Mouse (Mus musculus) neural tube, embryonic 12.5 days (tissue): ENCODE data around the gene Foxp4. TPM values are rescaled to one million over a fixed set of nuclear protein-coding genes. Genes with fewer than 3 reads are reported as not detected.

Source experiments
- ATAC-seq: fragments of 200-750 bp; cut with Nextera tagmentation; 2 replicates; pipeline ENCODE4 v1.8.0; 2017; ENCODE audit warnings: low read depth, mild to moderate bottlenecking, moderate TSS enrichment, moderate library complexity; ENCODE audit not compliant: low FRiP score
- H3K27ac ChIP-seq: fragments of 300-500 bp; sonication (generic); 2 replicates; pipeline ENCODE4 v1.5.1; 2016
- H3K27me3 ChIP-seq: fragments of 300-500 bp; sonication (generic); replicated peaks from 2 replicates; pipeline ENCODE4 v1.6.1; 2016; ENCODE audit warnings: mild to moderate bottlenecking
- H3K36me3 ChIP-seq: fragments of 300-500 bp; sonication (generic); 2 replicates; pipeline ENCODE4 v1.6.1; 2016; ENCODE audit warnings: mild to moderate bottlenecking
- H3K4me1 ChIP-seq: fragments of 300-500 bp; sonication (generic); 2 replicates; pipeline ENCODE4 v1.6.1; 2016
- H3K4me2 ChIP-seq: fragments of 300-500 bp; sonication (generic); replicated peaks from 2 replicates; pipeline ENCODE4 v1.6.1; 2016; ENCODE audit warnings: mild to moderate bottlenecking
- H3K4me3 ChIP-seq: fragments of 300-500 bp; sonication (generic); 2 replicates; pipeline ENCODE4 v1.5.1; 2016
- H3K9ac ChIP-seq: fragments of 300-500 bp; sonication (generic); 2 replicates; pipeline ENCODE4 v1.6.1; 2016; ENCODE audit warnings: mild to moderate bottlenecking
- H3K9me3 ChIP-seq: fragments of 300-500 bp; sonication (generic); 2 replicates; pipeline ENCODE4 v1.6.1; 2016; ENCODE audit warnings: mild to moderate bottlenecking
- WGBS: fragments of 180-500 bp; shearing (Covaris S2); methylation state at CpG from one replicate; pipeline ENCODE4 v1.1.7; 2016; 5-methylcytosine and 5-hydroxymethylcytosine counted together
- polyA plus RNA-seq: library from polyadenylated mRNA; unstranded; fragments of >200 nt; fragmentation: Nextera tagmentation; extraction: Ambion mirVana; gene quantifications from 2 replicates; pipeline ENCODE4 v1.2.1, GENCODE M21; 2016

The Foxp4 gene
- 30.4 and 31.8 TPM in 2 replicates for polyA plus RNA-seq

DNA sequence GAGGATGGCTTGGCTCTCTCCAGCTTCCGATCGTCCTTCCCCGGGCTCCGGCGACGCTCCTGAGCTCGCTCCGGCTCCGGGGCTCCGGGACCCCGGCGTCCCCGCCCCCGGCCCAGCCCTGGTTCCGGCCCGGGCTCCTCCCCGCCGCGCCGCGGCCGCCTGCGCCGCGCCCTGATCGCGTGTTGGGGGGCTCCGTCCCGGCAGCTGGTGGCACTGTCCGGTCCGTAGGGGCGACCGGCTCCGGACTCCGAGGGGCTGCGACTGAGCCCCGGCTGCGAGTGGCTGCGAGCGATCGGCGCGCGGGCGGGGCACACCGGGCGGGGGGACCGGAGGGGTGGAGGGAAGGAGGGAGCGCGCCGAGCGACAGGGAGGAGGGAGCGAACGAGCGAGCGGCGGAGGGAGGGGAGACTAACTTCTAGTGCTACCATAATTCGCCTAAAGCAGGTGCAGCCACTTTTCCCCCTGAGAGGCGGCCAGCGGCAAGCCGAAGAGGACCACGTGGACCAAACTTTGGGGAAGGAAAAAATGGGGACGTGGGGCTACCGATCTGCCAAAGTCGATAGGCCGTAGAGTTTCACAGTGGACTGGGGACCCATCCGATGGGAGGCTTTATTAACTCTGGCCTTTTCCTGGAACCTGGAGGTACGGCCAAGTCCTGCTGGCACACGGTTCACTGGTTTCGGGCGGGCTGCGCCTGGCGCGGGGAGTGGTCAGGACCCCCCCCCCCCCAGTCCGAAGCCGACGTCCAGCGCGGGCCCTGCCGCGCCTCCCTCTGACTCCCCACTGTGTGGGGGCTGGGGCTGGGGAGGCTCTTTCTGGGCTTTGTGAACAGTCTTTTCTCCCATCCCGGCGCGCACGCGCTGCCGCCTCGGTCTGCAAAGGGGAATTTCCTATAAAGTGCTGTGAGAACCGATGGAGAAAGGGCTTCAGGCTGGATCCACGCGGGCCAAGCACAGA, at the start of gene Foxp4:
Gene Foxp4 (minus strand): TSS at position 263 of the 957 bp plus-strand sequence.
- Histone ChIP-seq H3K4me1 (peaks cover 50% of the 10 kb centered on the region), H3K27me3 (no peaks in the 10 kb centered on the region)

GRCm38 (mm10) chr17:47973563-47974472, 49.4 kb upstream of the Foxp4 start:
- H3K36me3 ChIP-seq = no peaks in the 10 kb centered on the region
- H3K4me3 ChIP-seq = peak overlapping the region; percentile 36
- peaks cover 41% of the 10 kb centered on the region for H3K4me1 ChIP-seq
- H3K9me3 ChIP-seq = no peaks in the 10 kb centered on the region
- peaks cover 18% of the 10 kb centered on the region for H3K27me3 ChIP-seq
- peak overlapping the region; percentile 76 for H3K4me2 ChIP-seq
- ATAC-seq = peak; percentile 56
- 2% methylated on average over 61 of the region's 61 CpGs for WGBS
- H3K9ac ChIP-seq = peak overlapping the region; percentile 38
- peak overlapping the region; percentile 20; the same call in 1 of the 2 replicates for H3K27ac ChIP-seq

More for the DNA sequence above, at the start of gene Foxp4:
- H3K9ac ChIP-seq = peak within 1 kb of the TSS; percentile 91
- H3K36me3 ChIP-seq = peaks cover 2% of the 10 kb centered on the region; the same call in 1 of the 2 replicates
- H3K27ac ChIP-seq = peak within 1 kb of the TSS; percentile 72
- ATAC-seq = peak; percentile 79
- 1% methylated on average over 90 of the region's 91 CpGs for WGBS
- no peaks in the 10 kb centered on the region for H3K9me3 ChIP-seq
- peak within 1 kb of the TSS; percentile 88 for H3K4me3 ChIP-seq
- H3K4me2 ChIP-seq = peak within 1 kb of the TSS; percentile 98

DNA sequence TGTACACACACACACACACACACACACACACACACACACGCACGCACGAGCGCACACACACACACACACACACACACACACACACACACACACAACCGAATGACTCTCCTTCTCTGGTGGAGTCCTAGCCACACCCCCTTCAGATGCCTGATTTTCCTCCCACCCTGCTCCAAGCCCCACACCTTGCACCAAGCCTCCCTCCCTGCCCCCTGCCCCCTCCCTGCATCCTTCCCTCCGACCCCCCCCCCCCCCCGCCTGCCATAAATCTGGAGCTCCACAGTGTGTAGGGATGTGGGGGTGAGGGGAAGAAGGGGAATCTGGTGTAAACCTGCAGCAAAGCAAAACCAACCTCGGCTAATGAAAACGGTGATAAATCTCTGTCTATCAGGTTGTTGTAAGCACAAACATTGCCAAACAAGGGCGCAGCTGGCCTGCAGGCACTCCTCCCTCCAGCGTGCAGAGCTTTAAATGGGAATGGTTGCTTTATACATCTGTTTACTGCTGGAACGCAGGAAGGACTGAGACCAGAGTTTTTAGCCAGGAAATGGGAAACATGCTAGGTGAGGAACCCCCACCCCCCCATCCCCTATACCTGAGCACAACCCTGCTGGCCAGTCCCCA, 41.5 kb upstream of the Foxp4 start:
- Histone ChIP-seq H3K9me3 (0 out of 2 replicates have a peak, but pooled peaks cover 9% of the 10 kb centered on the region), H3K27ac (no peak overlapping the region), H3K4me1 (peaks cover 9% of the 10 kb centered on the region), H3K4me3 (no peak overlapping the region), H3K36me3 (no peaks in the 10 kb centered on the region), H3K27me3 (no peaks in the 10 kb centered on the region), H3K9ac (no peak overlapping the region), H3K4me2 (no peak overlapping the region)
- WGBS = 37% methylated on average over 10 of the region's 12 CpGs
- ATAC-seq = peak; percentile 49; the same call in 1 of the 2 replicates

DNA sequence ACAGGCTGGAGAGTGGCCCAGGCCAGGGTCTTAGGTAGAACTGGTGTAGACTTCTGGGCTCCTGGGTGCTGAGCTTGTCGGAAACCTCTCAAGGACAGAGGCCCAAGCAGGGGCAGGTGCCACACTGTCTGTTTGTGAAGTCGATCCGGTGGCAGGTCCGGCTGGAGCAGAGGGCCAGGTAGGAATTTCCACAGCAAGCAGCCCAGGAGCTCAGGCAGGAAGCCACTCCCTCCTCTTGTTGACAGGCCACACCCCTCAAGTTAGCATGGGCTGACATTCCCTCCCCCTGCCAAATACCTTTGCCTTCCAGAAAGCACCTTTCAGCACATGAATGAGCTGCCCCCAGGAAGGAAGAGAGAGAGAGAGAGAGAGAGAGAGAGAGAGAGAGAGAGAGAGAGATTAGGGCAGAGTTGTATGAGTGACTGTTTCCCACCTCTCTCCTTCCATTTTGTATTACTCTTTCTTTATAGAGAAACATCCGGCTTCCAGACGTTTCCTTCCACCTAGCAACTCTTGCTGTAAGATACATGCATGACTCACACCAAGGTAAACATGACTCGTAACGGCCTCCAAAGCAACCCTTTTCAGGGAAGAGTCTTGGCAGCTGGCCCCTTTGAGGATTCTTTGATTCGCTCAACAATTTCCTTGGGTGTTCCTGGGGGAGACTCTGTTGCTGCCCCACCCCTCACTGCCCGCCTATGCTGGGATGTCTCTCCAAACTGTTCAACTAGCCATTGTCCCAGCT, 33.8 kb upstream of the Foxp4 start:
- Histone ChIP-seq H3K27ac (no peak overlapping the region), H3K36me3 (no peaks in the 10 kb centered on the region), H3K9me3 (no peaks in the 10 kb centered on the region), H3K4me2 (no peak overlapping the region), H3K4me3 (no peak overlapping the region), H3K27me3 (no peaks in the 10 kb centered on the region), H3K4me1 (no peaks in the 10 kb centered on the region; the same call in 1 of the 2 replicates), H3K9ac (no peak overlapping the region)
- no peak for ATAC-seq
- WGBS = 47% methylated on average over 10 of the region's 10 CpGs

GRCm38 (mm10) chr17:47956486-47956885, 32.0 kb upstream of the Foxp4 start:
- WGBS = 96% methylated on average over 8 of the region's 8 CpGs
- ATAC-seq = no peak

GRCm38 (mm10) chr17:47955054-47955741, 30.8 kb upstream of the Foxp4 start:
- WGBS = 57% methylated on average over 12 of the region's 12 CpGs
- Histone ChIP-seq H3K27me3 (0 out of 2 replicates have a peak, but pooled peaks cover 2% of the 10 kb centered on the region), H3K27ac (no peak overlapping the region), H3K4me2 (no peak overlapping the region), H3K36me3 (no peaks in the 10 kb centered on the region), H3K9ac (no peak overlapping the region), H3K4me3 (no peak overlapping the region), H3K9me3 (no peaks in the 10 kb centered on the region), H3K4me1 (peaks cover 23% of the 10 kb centered on the region; the same call in 1 of the 2 replicates)
- no peak for ATAC-seq

More at GRCm38 (mm10) chr17:47956486-47956885, 32.0 kb upstream of the Foxp4 start:
- H3K9ac ChIP-seq = no peak overlapping the region
- no peak overlapping the region for H3K4me2 ChIP-seq
- H3K36me3 ChIP-seq = no peaks in the 10 kb centered on the region
- no peak overlapping the region for H3K4me3 ChIP-seq
- H3K9me3 ChIP-seq = no peaks in the 10 kb centered on the region
- no peak overlapping the region for H3K27ac ChIP-seq
- H3K27me3 ChIP-seq = no peaks in the 10 kb centered on the region
- H3K4me1 ChIP-seq = peaks cover 17% of the 10 kb centered on the region

DNA sequence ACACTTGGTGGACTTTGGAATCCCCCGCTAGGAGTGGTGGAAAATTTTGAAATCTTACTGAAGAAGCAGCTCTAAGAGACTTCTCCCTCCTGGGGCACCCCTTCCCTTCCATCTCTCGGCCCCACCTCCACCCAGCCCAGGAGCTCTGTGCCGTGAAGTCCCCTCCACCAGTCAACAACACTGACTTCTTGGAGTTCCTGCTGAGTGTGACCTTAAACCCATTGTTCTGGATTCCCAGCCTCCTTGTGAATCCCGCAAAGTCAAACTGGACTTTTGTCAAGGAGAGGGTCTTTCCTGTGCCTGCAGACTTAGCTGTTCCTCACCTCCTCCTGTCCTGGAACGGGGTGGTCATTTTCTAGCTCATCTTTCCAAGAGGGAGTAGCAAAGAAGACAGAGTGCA, 28.8 kb upstream of the Foxp4 start:
- Histone ChIP-seq H3K9ac (no peak overlapping the region), H3K36me3 (no peaks in the 10 kb centered on the region), H3K4me1 (peaks cover 23% of the 10 kb centered on the region; the same call in 1 of the 2 replicates), H3K27me3 (0 out of 2 replicates have a peak, but pooled peaks cover 2% of the 10 kb centered on the region), H3K4me3 (no peak overlapping the region), H3K27ac (no peak overlapping the region), H3K9me3 (no peaks in the 10 kb centered on the region), H3K4me2 (no peak overlapping the region)
- no peak for ATAC-seq
- 33% methylated on average over 5 of the region's 5 CpGs for WGBS

DNA sequence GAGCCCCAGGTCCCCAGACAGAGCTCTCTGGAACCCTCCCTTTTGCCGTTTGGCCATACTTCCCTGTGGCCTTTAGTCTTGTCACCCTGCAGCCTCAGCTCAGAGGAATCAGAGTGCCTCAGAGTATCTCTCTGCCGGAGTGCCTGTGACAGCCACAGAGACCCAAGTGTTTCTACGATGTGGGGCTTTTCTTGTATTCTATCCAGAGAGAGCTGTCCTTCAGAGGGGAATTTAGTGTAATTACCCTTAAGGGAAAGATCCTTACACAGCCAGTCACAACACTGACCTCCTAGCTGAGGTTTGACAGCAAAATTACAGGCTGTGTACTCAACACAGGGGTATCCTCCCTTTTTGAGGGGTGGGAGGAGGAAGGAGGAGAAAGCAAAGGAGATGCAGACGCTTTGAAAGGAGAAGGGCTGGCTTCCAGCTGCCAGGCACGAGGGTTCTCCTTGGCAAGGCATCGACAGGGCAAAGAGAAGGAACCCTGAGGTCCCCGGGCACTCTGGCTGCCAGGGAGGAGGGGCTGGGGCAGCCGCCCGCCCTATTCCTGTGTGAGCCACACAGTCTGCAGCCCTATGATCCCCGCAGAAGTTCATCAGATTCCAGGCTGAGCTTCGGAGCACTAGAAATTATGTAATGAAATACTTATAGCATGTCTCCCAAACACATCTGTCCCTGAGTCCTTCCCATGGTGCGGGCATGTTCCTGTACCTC, 28.1 kb upstream of the Foxp4 start:
- no peak overlapping the region for H3K27ac ChIP-seq
- WGBS = 31% methylated on average over 12 of the region's 12 CpGs
- 0 out of 2 replicates have a peak, but pooled peaks cover 2% of the 10 kb centered on the region for H3K27me3 ChIP-seq

GRCm38 (mm10) chr17:47951452-47951851, 27.0 kb upstream of the Foxp4 start:
- no peaks in the 10 kb centered on the region for H3K36me3 ChIP-seq
- H3K27ac ChIP-seq = no peak overlapping the region
- ATAC-seq = no peak
- WGBS = 26% methylated on average over 13 of the region's 13 CpGs
- H3K9me3 ChIP-seq = no peaks in the 10 kb centered on the region
- no peak overlapping the region for H3K9ac ChIP-seq
- 0 out of 2 replicates have a peak overlapping the region, but pooled peaks have one; percentile 12 for H3K4me2 ChIP-seq
- 0 out of 2 replicates have a peak, but pooled peaks cover 2% of the 10 kb centered on the region for H3K27me3 ChIP-seq
- peaks cover 34% of the 10 kb centered on the region for H3K4me1 ChIP-seq
- H3K4me3 ChIP-seq = no peak overlapping the region

More for the DNA sequence above, 28.1 kb upstream of the Foxp4 start:
- Histone ChIP-seq H3K4me3 (no peak overlapping the region), H3K36me3 (no peaks in the 10 kb centered on the region), H3K4me1 (peaks cover 24% of the 10 kb centered on the region; the same call in 1 of the 2 replicates), H3K9me3 (no peaks in the 10 kb centered on the region), H3K9ac (no peak overlapping the region), H3K4me2 (no peak overlapping the region)
- ATAC-seq = 0 out of 2 replicates have a peak, but pooled peaks have one; percentile 11

DNA sequence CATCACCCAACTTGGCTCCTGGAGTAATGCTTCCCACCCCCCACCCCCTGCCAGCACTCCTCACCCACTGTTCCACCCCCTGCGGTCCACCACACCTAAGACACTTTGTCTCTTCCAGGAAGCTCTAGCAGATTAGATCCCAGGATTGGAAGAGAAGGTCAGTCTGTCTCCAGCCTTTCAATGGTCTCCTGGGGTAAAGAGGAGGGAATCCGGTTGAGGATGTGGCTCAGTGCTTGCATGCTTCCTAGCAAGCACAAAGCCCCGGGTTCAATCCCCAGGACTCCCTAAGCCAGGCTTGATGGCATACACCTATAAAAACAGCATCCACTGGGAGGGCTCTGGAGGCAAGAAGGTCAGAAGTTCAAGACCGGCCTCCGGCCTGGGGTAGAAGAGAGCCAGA, 26.4 kb upstream of the Foxp4 start:
- H3K9me3 ChIP-seq = no peaks in the 10 kb centered on the region
- H3K27me3 ChIP-seq = 0 out of 2 replicates have a peak, but pooled peaks cover 2% of the 10 kb centered on the region
- H3K4me1 ChIP-seq = peaks cover 34% of the 10 kb centered on the region
- 0 out of 2 replicates have a peak overlapping the region, but pooled peaks have one; percentile 12 for H3K4me2 ChIP-seq
- H3K9ac ChIP-seq = no peak overlapping the region
- H3K4me3 ChIP-seq = no peak overlapping the region
- no peaks in the 10 kb centered on the region for H3K36me3 ChIP-seq
- H3K27ac ChIP-seq = no peak overlapping the region
- ATAC-seq = no peak
- WGBS = 75% methylated on average over 5 of the region's 5 CpGs
